In the genomic region with DNA sequence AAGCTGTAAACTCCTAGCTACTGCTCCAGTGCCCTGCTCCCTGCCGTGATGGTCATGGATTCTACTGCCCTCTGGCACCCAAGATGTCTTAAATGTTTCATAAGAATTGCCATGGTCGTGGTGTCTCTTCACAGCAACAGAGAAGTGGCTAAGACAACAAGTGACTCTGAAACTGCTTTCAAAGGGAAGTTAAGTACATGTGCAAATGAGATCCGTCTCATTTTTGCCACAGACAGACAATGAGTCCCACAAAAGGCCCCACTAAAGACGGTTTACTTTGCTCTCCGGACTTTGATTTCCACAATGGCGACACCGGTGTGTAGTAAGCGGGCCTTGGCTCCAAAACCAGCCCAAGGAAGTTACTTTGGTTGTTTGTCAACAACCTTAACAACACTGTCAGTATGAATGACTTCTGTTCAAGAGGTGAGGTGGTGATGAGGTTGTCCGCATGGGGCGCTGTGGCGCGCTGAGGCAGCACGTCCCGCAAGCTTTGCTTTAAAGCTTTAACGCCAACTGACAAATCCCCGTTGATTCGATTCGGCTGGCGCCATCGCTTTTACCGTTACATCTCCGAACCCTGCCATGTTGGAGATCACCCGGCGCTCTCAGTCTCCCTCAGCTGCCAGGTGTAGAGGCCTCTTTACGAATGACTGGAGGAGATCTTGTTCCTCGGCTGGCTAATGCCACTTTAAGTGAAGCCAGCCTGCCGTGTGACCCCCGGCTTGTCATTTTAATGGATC, we compare ENCODE assay signal across 9 mouse cellular contexts.
DNase-seq lines count a peak whose midpoint lies in the region; ATAC-seq and TF ChIP-seq lines count a peak whose summit lies in the region.
"Had no signal": no experiment of that assay in that cellular context is flagged by ENCODE, and none has a peak within 500 bp of the region (broad histone marks: within the 10 kb centered on the region; RNA-seq: fewer than 3 reads in every experiment).

No protein-coding gene starts in this region.

- ATAC-seq in forebrain, embryonic 11.5 days (replicated peaks; ENCODE audit: low FRiP score) = peak; percentile 81
- no peak for ATAC-seq in heart, postnatal 0 days (ENCODE audit: insufficient read depth, low read depth)
- ATAC-seq in liver, embryonic 13.5 days (ENCODE audit: low read depth) = no peak
- ATAC-seq in neural tube, embryonic 12.5 days (ENCODE audit: low FRiP score, low read depth) = peak; percentile 73

- peak; percentile 64 for TF ChIP-seq CTCF in heart, postnatal 0 days (IDR thresholded peaks at IDR 0.05; ENCODE audit: low read depth)
- TF ChIP-seq CTCF in testis, adult 2 months (IDR thresholded peaks at IDR 0.05; ENCODE audit: control insufficient read depth, insufficient read depth, insufficient replicate concordance, low read depth, low read length) = peak; percentile 93; the same call in 1 of the 2 replicates

- H3K27ac ChIP-seq in forebrain, embryonic 11.5 days (ENCODE audit: low read depth, low read length) = no peak overlapping the region
- H3K27ac ChIP-seq in heart, postnatal 0 days (ENCODE audit: low read depth) = no peak overlapping the region
- H3K27ac ChIP-seq in liver, embryonic 13.5 days = no peak overlapping the region
- no peak overlapping the region for H3K27ac ChIP-seq in neural tube, embryonic 12.5 days
- peak overlapping the region; percentile 100 for H3K27ac ChIP-seq in testis, adult 2 months (ENCODE audit: control insufficient read depth, insufficient read depth, low read depth, low read length)

- no peaks in the 10 kb centered on the region for H3K27me3 ChIP-seq in forebrain, embryonic 11.5 days (ENCODE audit: control insufficient read depth, insufficient read depth, low read length)
- H3K27me3 ChIP-seq in heart, postnatal 0 days (ENCODE audit: control insufficient read depth, insufficient read depth, low read length) = no peaks in the 10 kb centered on the region
- H3K27me3 ChIP-seq in liver, embryonic 13.5 days = no peaks in the 10 kb centered on the region
- H3K27me3 ChIP-seq in neural tube, embryonic 12.5 days (replicated peaks) = no peaks in the 10 kb centered on the region
- H3K27me3 ChIP-seq in testis, adult 2 months (ENCODE audit: control insufficient read depth, insufficient read depth, low read length) = no peaks in the 10 kb centered on the region

- H3K4me2 ChIP-seq in forebrain, embryonic 11.5 days (ENCODE audit: low read depth, low read length, severe bottlenecking) = peak overlapping the region; percentile 75
- peak overlapping the region; percentile 71 for H3K4me2 ChIP-seq in heart, postnatal 0 days (ENCODE audit: low read depth, low read length)
- H3K4me2 ChIP-seq in liver, embryonic 13.5 days = peak overlapping the region; percentile 58
- peak overlapping the region; percentile 70 for H3K4me2 ChIP-seq in neural tube, embryonic 12.5 days (replicated peaks)

- H3K4me3 ChIP-seq in forebrain, embryonic 11.5 days (ENCODE audit: low read depth, low read length) = peak overlapping the region; percentile 38
- H3K4me3 ChIP-seq in heart, postnatal 0 days (ENCODE audit: low read depth, low read length) = peak overlapping the region; percentile 48
- H3K4me3 ChIP-seq in liver, embryonic 13.5 days (replicated peaks) = peak overlapping the region; percentile 30
- peak overlapping the region; percentile 40 for H3K4me3 ChIP-seq in neural tube, embryonic 12.5 days
- peak overlapping the region; percentile 88 for H3K4me3 ChIP-seq in testis, adult 2 months (ENCODE audit: control insufficient read depth, low read depth, low read length)

- peak; percentile 57 to 58 for DNase-seq in B cell, adult 2 months
- peak; percentile 50 for DNase-seq in c-Kit-positive CD71-negative TER-119-negative erythroid progenitor cells, embryonic 14.5 days (ENCODE audit: low read depth)
- DNase-seq in forebrain, embryonic 11.5 days (ENCODE audit: low spot score) = peak; percentile 91
- peak; percentile 35 for DNase-seq in heart, postnatal 0 days (ENCODE audit: low spot score)
- DNase-seq in kidney, postnatal 25 days = peak; percentile 69 to 82
- DNase-seq in liver, embryonic 13.5 days = peak; percentile 32

- TF ChIP-seq POLR2A in testis, adult 2 months (IDR thresholded peaks at IDR 0.05; ENCODE audit: control insufficient read depth, low read depth, low read length) = peak; percentile 91

- peak overlapping the region; percentile 69 for H3K9ac ChIP-seq in forebrain, embryonic 11.5 days (ENCODE audit: low read length)
- no peak overlapping the region for H3K9ac ChIP-seq in heart, postnatal 0 days (replicated peaks; ENCODE audit: low read depth, low read length)
- no peak overlapping the region for H3K9ac ChIP-seq in liver, embryonic 13.5 days
- H3K9ac ChIP-seq in neural tube, embryonic 12.5 days = peak overlapping the region; percentile 63

- H3K36me3 ChIP-seq in forebrain, embryonic 11.5 days (ENCODE audit: control insufficient read depth, insufficient read depth, low read length) = no peaks in the 10 kb centered on the region
- H3K36me3 ChIP-seq in heart, postnatal 0 days (replicated peaks; ENCODE audit: control insufficient read depth, insufficient read depth, low read length) = no peaks in the 10 kb centered on the region
- no peaks in the 10 kb centered on the region for H3K36me3 ChIP-seq in liver, embryonic 13.5 days
- H3K36me3 ChIP-seq in neural tube, embryonic 12.5 days = no peaks in the 10 kb centered on the region
- peaks cover 2% of the 10 kb centered on the region for H3K36me3 ChIP-seq in testis, adult 2 months (ENCODE audit: control insufficient read depth, insufficient read depth, low read length)
- H3K36me3 ChIP-seq: G1E had no signal

- peaks cover 2% of the 10 kb centered on the region; the same call in 1 of the 2 replicates for H3K4me1 ChIP-seq in forebrain, embryonic 11.5 days (replicated peaks; ENCODE audit: control insufficient read depth, insufficient read depth, low read length)
- H3K4me1 ChIP-seq in heart, postnatal 0 days (ENCODE audit: control insufficient read depth, insufficient read depth) = 0 out of 2 replicates have a peak, but pooled peaks cover 5% of the 10 kb centered on the region
- no peaks in the 10 kb centered on the region for H3K4me1 ChIP-seq in liver, embryonic 13.5 days (replicated peaks)
- no peaks in the 10 kb centered on the region for H3K4me1 ChIP-seq in neural tube, embryonic 12.5 days
- peaks cover 15% of the 10 kb centered on the region for H3K4me1 ChIP-seq in testis, adult 2 months (ENCODE audit: control insufficient read depth, insufficient read depth, low read length)

- no peaks in the 10 kb centered on the region for H3K9me3 ChIP-seq in forebrain, embryonic 11.5 days (ENCODE audit: control insufficient read depth, low read length)
- no peaks in the 10 kb centered on the region for H3K9me3 ChIP-seq in heart, postnatal 0 days (replicated peaks; ENCODE audit: control insufficient read depth, low read length)
- no peaks in the 10 kb centered on the region for H3K9me3 ChIP-seq in liver, embryonic 13.5 days (replicated peaks)
- no peaks in the 10 kb centered on the region for H3K9me3 ChIP-seq in neural tube, embryonic 12.5 days

- TF ChIP-seq EP300 in heart, postnatal 0 days (IDR thresholded peaks at IDR 0.05; ENCODE audit: low read depth) = no peak

- WGBS in forebrain, embryonic 11.5 days = 5% methylated on average over 28 of the region's 28 CpGs
- 7% methylated on average over 28 of the region's 28 CpGs for WGBS in heart, postnatal 0 days
- WGBS in liver, embryonic 13.5 days (ENCODE audit: insufficient replicate concordance) = 6% methylated on average over 28 of the region's 28 CpGs
- WGBS in neural tube, embryonic 12.5 days = 4% methylated on average over 28 of the region's 28 CpGs

Comparison
In these comparisons a context has a peak if more than half of its experiments do, and no peak if none do; other contexts are left out.
1. DNase-seq: peak in every context shown above with its lines; median percentile 91 in forebrain, embryonic 11.5 days; 76 in kidney, postnatal 25 days; 58 in B cell, adult 2 months; 50 in c-Kit-positive CD71-negative TER-119-negative erythroid progenitor cells, embryonic 14.5 days; 35 in heart, postnatal 0 days; 32 in liver, embryonic 13.5 days.
2. ATAC-seq: peak in forebrain, embryonic 11.5 days (single experiment) and neural tube, embryonic 12.5 days (single experiment); none in heart, postnatal 0 days (single experiment) and liver, embryonic 13.5 days (single experiment).
3. H3K4me3 ChIP-seq: peak in every context shown above with its lines; median percentile 88 in testis, adult 2 months; 48 in heart, postnatal 0 days; 40 in neural tube, embryonic 12.5 days; 38 in forebrain, embryonic 11.5 days; 30 in liver, embryonic 13.5 days.
4. H3K9ac ChIP-seq: peak in forebrain, embryonic 11.5 days (single experiment) and neural tube, embryonic 12.5 days (single experiment); none in heart, postnatal 0 days (single experiment) and liver, embryonic 13.5 days (single experiment).
5. Peak in every context shown above with its lines, with median percentiles within 50 percentile points of each other: H3K4me2 ChIP-seq.